Mouse (Mus musculus) small intestine, adult 2 months (tissue): ENCODE measurements around the gene Gm28308.

ENCODE experiments used
- CTCF ChIP-seq: fragments of 200-500 bp; IDR thresholded peaks from 2 replicates; pipeline ENCODE4 v1.5.1; 2012; ENCODE audit warnings: low read depth, mild to moderate bottlenecking, control low read depth, inconsistent platforms, low read length, moderate library complexity, mixed read lengths; ENCODE audit not compliant: insufficient replicate concordance, insufficient read length; ENCODE audit errors: extremely low read depth
- POLR2A ChIP-seq: fragments of 200-500 bp; IDR thresholded peaks from 2 replicates; pipeline ENCODE4 v1.6.1; 2012; ENCODE audit warnings: low read depth, mild to moderate bottlenecking, control low read depth, inconsistent platforms, low read length, moderate library complexity

DNA sequence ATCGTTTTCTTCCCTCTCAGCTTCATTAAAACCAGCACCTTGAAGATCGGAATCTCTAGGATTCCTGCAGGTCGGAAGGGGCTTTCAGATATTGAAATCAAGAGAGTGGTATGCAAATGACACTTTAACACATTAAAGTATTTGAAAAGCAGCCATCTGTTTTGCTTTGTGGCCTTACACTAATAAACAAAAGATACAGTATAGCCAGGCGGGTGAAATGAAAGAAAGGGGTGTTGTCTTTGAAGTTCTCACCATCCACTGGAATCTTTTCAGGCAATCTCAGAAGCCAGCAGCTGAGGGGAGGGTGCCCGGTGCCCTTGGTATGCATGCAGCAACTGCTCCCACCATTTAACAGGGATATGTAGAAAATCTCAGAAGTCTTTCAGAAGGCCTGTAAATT, 59.1 kb downstream of the Gm28308 start:
- no peak for TF ChIP-seq CTCF
- no peak for TF ChIP-seq POLR2A
